Mouse (Mus musculus) colon, adult 2 months (tissue): Measurements from ENCODE around the gene Dnaaf3. TPM values are rescaled to one million over a fixed set of nuclear protein-coding genes. Genes with fewer than 3 reads are reported as not detected.

Experiments used
- polyA plus RNA-seq: library from polyadenylated mRNA; depleted of rRNA; stranded (reverse); fragments of >200 nt; gene quantifications from 2 replicates; pipeline ENCODE4 v1.2.3, GENCODE M21; 2012; rRNA removed

Gene Dnaaf3
- 2.7 and 2.8 TPM in 2 replicates for polyA plus RNA-seq

GRCm38 (mm10) chr7:4532005-4532729, at the start of gene Dnaaf3:
Gene Dnaaf3, minus strand, starts transcription at chr7:4532453.

GRCm38 (mm10) chr7:4547221-4547641, 15.0 kb upstream of the Dnaaf3 start, which contains the start of gene Syt5:
Gene Syt5, minus strand, starts transcription at chr7:4547541.

DNA sequence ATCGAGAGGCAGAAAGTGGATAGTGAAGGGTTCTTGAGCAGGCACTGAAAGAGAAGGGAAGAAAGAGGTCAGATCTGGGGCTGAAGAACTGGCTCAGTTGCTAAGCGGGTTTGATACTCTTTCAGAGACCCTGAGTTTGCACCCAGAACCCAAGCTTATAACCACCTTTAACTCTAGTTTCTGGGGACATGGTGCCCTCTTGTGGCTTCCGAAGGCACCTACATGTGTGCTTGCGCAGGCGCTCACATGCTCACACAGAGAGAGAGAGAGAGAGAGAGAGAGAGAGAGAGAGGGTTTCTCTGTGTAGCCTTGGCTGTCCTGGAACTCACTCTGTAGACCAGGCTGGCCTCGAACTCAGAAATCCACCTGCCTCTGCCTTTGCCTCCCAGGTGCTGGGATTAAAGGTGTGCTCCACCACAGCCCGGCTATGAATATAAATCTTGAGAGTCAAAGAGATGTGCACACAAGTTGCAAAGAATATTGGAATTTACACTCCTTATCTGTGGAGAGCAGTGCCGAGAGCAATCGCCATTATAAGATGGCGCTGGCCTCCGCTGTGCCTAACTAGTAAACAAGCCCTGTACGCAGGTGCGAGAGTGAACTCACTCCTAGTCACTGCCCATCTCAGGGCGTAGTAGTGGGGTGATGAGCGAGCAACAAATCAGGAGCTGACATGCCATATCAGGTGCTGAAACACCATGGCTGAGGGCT, 7.9 kb downstream of the Dnaaf3 start, which contains the start of gene Tnni3:
Tnni3 (minus strand) TSS at position 18 of the 711 bp plus-strand sequence.

GRCm38 (mm10) chr7:4516332-4517050, 15.8 kb downstream of the Dnaaf3 start, which contains the start of gene Tnnt1:
Gene Tnnt1, minus strand, starts transcription at chr7:4516382.

GRCm38 (mm10) chr7:4501558-4502397, 30.5 kb downstream of the Dnaaf3 start, which contains the start of gene Ppp1r12c:
Gene Ppp1r12c, minus strand, starts transcription at chr7:4501680.

Other genes starting within 250 kb of the Dnaaf3 start
- gene Ncr1, start 194.7 kb downstream of the Dnaaf3 start, polyA plus RNA-seq, result 0.09 and 0.12 TPM in 2 replicates
- 0.10 and 0.14 TPM in 2 replicates for gene Gp6, start 134.7 kb downstream of the Dnaaf3 start, polyA plus RNA-seq
- 19.8 and 32.5 TPM in 2 replicates for gene Rdh13, start 86.8 kb downstream of the Dnaaf3 start, polyA plus RNA-seq
- gene Eps8l1, start 71.8 kb downstream of the Dnaaf3 start, polyA plus RNA-seq, result 5.4 and 5.8 TPM in 2 replicates
- 115 and 125 TPM in 2 replicates for gene Ppp1r12c, start 30.8 kb downstream of the Dnaaf3 start, polyA plus RNA-seq
- gene Tnnt1, start 16.1 kb downstream of the Dnaaf3 start, polyA plus RNA-seq, result 0.74 and 0.75 TPM in 2 replicates
- gene Tnni3, start 8.2 kb downstream of the Dnaaf3 start, polyA plus RNA-seq, result 1.6 and 1.9 TPM in 2 replicates
- gene Syt5, start 15.1 kb upstream of the Dnaaf3 start, polyA plus RNA-seq, result 11.2 and 12.5 TPM in 2 replicates
- 58.9 and 64.2 TPM in 2 replicates for gene Ptprh, start 71.6 kb upstream of the Dnaaf3 start, polyA plus RNA-seq
- 11.1 and 15.0 TPM in 2 replicates for gene Tmem86b, start 99.0 kb upstream of the Dnaaf3 start, polyA plus RNA-seq
- gene Ppp6r1, start 126.6 kb upstream of the Dnaaf3 start, polyA plus RNA-seq, result 135 and 140 TPM in 2 replicates
- gene Hspbp1, start 152.6 kb upstream of the Dnaaf3 start, polyA plus RNA-seq, result 43.6 and 46.8 TPM in 2 replicates
- 5.2 and 6.4 TPM in 2 replicates for gene Brsk1, start 158.2 kb upstream of the Dnaaf3 start, polyA plus RNA-seq
- gene Tmem150b, start 192.8 kb upstream of the Dnaaf3 start, polyA plus RNA-seq, result 21.0 and 24.9 TPM in 2 replicates
- gene Kmt5c, start 207.7 kb upstream of the Dnaaf3 start, polyA plus RNA-seq, result 187 and 215 TPM in 2 replicates
- gene Cox6b2, start 220.6 kb upstream of the Dnaaf3 start, polyA plus RNA-seq, result 22.5 and 40.9 TPM in 2 replicates
- not detected in 2 replicates for gene Fam71e2, start 238.8 kb upstream of the Dnaaf3 start, polyA plus RNA-seq